Mouse (Mus musculus) bone marrow, adult 2 months (tissue): Measurements from ENCODE around the gene Crls1.

Source experiments
- CTCF ChIP-seq: fragments of 200-500 bp; IDR thresholded peaks from 2 replicates; pipeline ENCODE4 v1.5.1; 2011; ENCODE audit warnings: low read length, control low read depth; ENCODE audit not compliant: control insufficient read depth, insufficient read depth
- POLR2A ChIP-seq: fragments of 200-500 bp; IDR thresholded peaks from 2 replicates; pipeline ENCODE4 v1.6.1; 2011; ENCODE audit warnings: low read depth, mild to moderate bottlenecking, control low read depth, low read length, borderline replicate concordance; ENCODE audit not compliant: control insufficient read depth

- no peak for TF ChIP-seq POLR2A
- TF ChIP-seq CTCF: no peak
Measured at GRCm38 (mm10) chr2:132880844-132881645, 34.6 kb downstream of the Crls1 start, which contains the start of gene Lrrn4.
